Mouse (Mus musculus) intestine, postnatal 0 days (tissue): ENCODE results near the gene Gpatch2. TPM values are rescaled to one million over a fixed set of nuclear protein-coding genes. Genes with fewer than 3 reads are reported as not detected.
A peak's percentile ranks its signal among the peaks of the same experiment; 100 is the strongest.

Source experiments
- ATAC-seq: fragments of 200-750 bp; cut with Nextera tagmentation; 2 replicates; pipeline ENCODE4 v1.8.0; 2017; ENCODE audit warnings: mild to moderate bottlenecking, moderate TSS enrichment, moderate library complexity
- H3K27ac ChIP-seq: fragments of 300-500 bp; sonication (generic); 2 replicates; pipeline ENCODE4 v1.5.1; 2014; ENCODE audit warnings: mild to moderate bottlenecking, low read depth, low read length, moderate library complexity
- H3K27me3 ChIP-seq: fragments of 300-500 bp; sonication (generic); replicated peaks from 2 replicates; pipeline ENCODE4 v1.6.1; 2014; ENCODE audit warnings: low read length, mixed read lengths; ENCODE audit not compliant: control insufficient read depth, insufficient read depth
- H3K36me3 ChIP-seq: fragments of 300-500 bp; sonication (generic); 2 replicates; pipeline ENCODE4 v1.6.1; 2014; ENCODE audit warnings: mild to moderate bottlenecking, moderate library complexity; ENCODE audit not compliant: control insufficient read depth, insufficient read depth
- H3K4me1 ChIP-seq: fragments of 300-500 bp; sonication (generic); replicated peaks from 2 replicates; pipeline ENCODE4 v1.6.1; 2014; ENCODE audit warnings: antibody characterized with exemption, low read length, mixed read lengths; ENCODE audit not compliant: control insufficient read depth, insufficient read depth
- H3K4me2 ChIP-seq: fragments of 300-500 bp; sonication (generic); replicated peaks from 2 replicates; pipeline ENCODE4 v1.6.1; 2014; ENCODE audit warnings: low read depth, mild to moderate bottlenecking, moderate library complexity
- H3K4me3 ChIP-seq: fragments of 300-500 bp; sonication (generic); 2 replicates; pipeline ENCODE4 v1.5.1; 2014; ENCODE audit warnings: low read depth, low read length
- H3K9ac ChIP-seq: fragments of 300-500 bp; sonication (generic); 2 replicates; pipeline ENCODE4 v1.6.1; 2014; ENCODE audit warnings: mild to moderate bottlenecking, low read depth, low read length
- H3K9me3 ChIP-seq: fragments of 300-500 bp; sonication (generic); 2 replicates; pipeline ENCODE4 v1.6.1; 2016; ENCODE audit warnings: mixed run types; ENCODE audit not compliant: control insufficient read depth
- CTCF ChIP-seq: sonication (generic); IDR thresholded peaks from 2 replicates; pipeline ENCODE4 v1.5.1; 2016; ENCODE audit warnings: low read depth, mild to moderate bottlenecking, control low read depth, antibody characterized with exemption, moderate library complexity
- WGBS: fragments of 180-500 bp; shearing (Covaris S2); extraction: QIAGEN DNeasy Blood & Tissue Kit; methylation state at CpG from one replicate; pipeline ENCODE4 v1.1.7; 2014; 5-methylcytosine and 5-hydroxymethylcytosine counted together
- polyA plus RNA-seq: library from polyadenylated mRNA; unstranded; fragments of >200 nt; fragmentation: Nextera tagmentation; extraction: Ambion mirVana; gene quantifications from 2 replicates; pipeline ENCODE4 v1.2.1, GENCODE M21; 2015

Gene Gpatch2
- polyA plus RNA-seq, 1 experiment from 2014 or later = 8.9 TPM

DNA sequence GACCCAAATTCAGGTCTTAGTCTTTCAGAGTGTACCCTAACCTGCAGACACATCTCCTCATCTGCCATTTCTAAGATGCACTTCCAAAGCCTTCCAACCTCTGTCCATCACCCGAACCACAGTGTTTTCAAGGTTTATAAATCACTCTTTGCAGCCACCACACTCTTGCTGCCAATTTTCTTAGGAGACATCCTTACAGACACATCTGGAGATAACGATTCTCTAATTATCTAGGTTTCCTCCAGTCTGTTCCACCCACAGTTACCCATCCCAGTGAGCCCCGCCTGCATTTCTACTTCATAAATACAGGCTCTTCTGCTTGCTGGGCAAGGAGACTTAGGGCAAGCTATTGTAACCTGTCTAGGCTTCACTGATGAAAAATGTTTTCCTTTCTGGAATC, 77.9 kb downstream of the Gpatch2 start:
- H3K4me2 ChIP-seq = no peak overlapping the region
- no peaks in the 10 kb centered on the region for H3K27me3 ChIP-seq
- no peak for TF ChIP-seq CTCF
- H3K4me1 ChIP-seq = no peaks in the 10 kb centered on the region
- H3K36me3 ChIP-seq = no peaks in the 10 kb centered on the region
- no peak for ATAC-seq
- WGBS = 81% methylated on average over 3 of the region's 3 CpGs
- no peak overlapping the region for H3K9ac ChIP-seq
- no peak overlapping the region for H3K27ac ChIP-seq
- H3K4me3 ChIP-seq = no peak overlapping the region
- H3K9me3 ChIP-seq = no peaks in the 10 kb centered on the region

DNA sequence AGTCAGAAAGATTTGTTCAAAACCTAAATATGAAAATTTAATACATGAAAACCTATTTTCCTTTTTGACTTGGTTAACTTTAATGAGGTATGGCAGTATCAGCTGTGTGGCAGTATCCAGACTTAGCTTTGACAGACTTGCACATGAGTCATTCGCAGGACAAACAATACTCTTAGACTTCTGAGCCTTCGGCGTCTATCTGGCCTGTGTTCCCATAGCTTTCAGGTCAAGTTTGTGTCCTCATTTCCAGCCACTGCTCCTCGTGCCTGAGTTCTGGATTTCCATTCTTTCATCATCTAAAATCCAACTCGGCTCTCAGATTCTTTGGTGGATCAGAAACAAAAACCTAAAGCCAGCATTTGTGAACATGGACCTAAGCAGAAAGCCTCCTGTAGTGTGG, 79.2 kb downstream of the Gpatch2 start:
- WGBS = 57% methylated on average over 5 of the region's 5 CpGs
- H3K27ac ChIP-seq = no peak overlapping the region
- H3K4me1 ChIP-seq = no peaks in the 10 kb centered on the region
- no peaks in the 10 kb centered on the region for H3K9me3 ChIP-seq
- TF ChIP-seq CTCF = no peak
- no peak overlapping the region for H3K4me2 ChIP-seq
- no peaks in the 10 kb centered on the region for H3K36me3 ChIP-seq
- no peak overlapping the region for H3K9ac ChIP-seq
- no peak overlapping the region for H3K4me3 ChIP-seq
- no peak for ATAC-seq
- no peaks in the 10 kb centered on the region for H3K27me3 ChIP-seq

DNA sequence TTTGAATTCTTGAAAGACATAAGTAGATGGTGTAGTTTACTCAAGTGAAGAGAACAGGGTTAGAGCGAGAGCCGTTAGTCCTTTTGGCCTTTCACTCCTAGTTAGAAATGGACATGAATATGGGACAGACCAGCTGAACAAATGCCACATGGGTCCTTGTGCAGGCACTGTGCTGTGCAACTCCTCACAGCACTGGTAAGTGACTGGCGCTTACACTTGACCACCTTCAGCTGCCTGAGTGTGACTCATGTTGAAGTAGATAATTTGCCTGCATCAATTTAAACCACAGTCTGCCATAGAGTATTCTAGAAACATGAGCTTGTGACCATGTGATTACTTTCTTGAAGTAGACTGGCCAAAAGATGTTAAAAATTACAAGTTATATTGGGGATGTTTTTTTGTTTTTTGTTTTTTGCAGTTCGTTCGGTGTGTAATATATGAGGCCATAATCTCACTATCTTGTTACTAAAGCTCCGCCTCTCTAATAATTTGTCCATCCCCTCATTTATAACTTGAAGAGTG, 79.8 kb downstream of the Gpatch2 start:
- ATAC-seq = no peak
- WGBS = 93% methylated on average over 6 of the region's 6 CpGs
- H3K9me3 ChIP-seq = no peaks in the 10 kb centered on the region
- no peak overlapping the region for H3K27ac ChIP-seq
- no peak overlapping the region for H3K4me2 ChIP-seq
- no peaks in the 10 kb centered on the region for H3K4me1 ChIP-seq
- no peak for TF ChIP-seq CTCF
- no peak overlapping the region for H3K4me3 ChIP-seq
- H3K9ac ChIP-seq = no peak overlapping the region
- H3K36me3 ChIP-seq = no peaks in the 10 kb centered on the region
- H3K27me3 ChIP-seq = no peaks in the 10 kb centered on the region

DNA sequence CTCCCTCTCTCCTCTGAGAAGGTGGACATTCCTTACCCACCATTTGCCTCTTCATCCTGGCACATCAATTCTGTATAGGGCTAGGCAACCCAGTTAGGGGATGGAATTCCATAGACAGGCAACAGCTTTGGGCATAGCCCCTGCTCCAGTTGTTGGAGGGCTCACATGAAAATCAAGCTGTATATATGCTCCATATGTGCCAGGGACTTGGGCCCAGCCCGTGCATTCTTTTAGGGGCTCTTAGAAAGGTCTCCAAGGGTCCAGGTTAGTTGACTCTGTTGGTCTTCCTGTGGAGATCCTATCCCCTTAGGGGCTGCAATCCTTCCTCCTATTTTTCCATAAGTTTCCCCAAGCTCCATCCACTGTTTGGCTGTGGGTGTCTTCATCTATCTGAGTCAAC, 80.4 kb downstream of the Gpatch2 start:
- WGBS = 83% methylated on average over 1 of the region's 1 CpGs
- Histone ChIP-seq H3K4me2 (no peak overlapping the region), H3K4me1 (no peaks in the 10 kb centered on the region), H3K9me3 (no peaks in the 10 kb centered on the region), H3K9ac (no peak overlapping the region), H3K27me3 (no peaks in the 10 kb centered on the region), H3K27ac (no peak overlapping the region), H3K36me3 (no peaks in the 10 kb centered on the region), H3K4me3 (no peak overlapping the region)
- no peak for ATAC-seq
- TF ChIP-seq CTCF = no peak

DNA sequence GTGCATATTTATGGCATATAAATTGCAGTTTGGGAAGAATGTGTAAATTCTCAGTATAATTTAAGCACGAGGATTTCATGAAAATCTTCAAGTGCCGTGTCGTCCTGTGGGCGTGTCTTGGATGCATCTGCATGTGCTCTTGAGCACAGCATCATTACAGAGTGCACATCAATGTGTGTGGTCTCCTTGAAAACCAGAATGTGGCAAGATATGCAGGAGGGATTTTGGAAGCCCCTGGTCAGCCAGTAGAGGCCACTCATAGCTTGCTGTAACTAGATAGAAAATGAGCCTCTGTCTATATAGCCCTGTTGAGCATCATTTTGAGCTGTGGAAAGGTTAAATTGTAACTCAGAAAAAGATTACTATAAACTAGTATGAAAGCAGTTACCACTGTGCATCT, 83.9 kb downstream of the Gpatch2 start:
- H3K27ac ChIP-seq = no peak overlapping the region
- WGBS = 63% methylated on average over 4 of the region's 4 CpGs
- H3K4me3 ChIP-seq = no peak overlapping the region
- no peaks in the 10 kb centered on the region for H3K27me3 ChIP-seq
- no peaks in the 10 kb centered on the region for H3K36me3 ChIP-seq
- TF ChIP-seq CTCF = peak; percentile 51
- no peaks in the 10 kb centered on the region for H3K4me1 ChIP-seq
- no peak overlapping the region for H3K9ac ChIP-seq
- ATAC-seq = no peak
- no peaks in the 10 kb centered on the region for H3K9me3 ChIP-seq
- H3K4me2 ChIP-seq = no peak overlapping the region

DNA sequence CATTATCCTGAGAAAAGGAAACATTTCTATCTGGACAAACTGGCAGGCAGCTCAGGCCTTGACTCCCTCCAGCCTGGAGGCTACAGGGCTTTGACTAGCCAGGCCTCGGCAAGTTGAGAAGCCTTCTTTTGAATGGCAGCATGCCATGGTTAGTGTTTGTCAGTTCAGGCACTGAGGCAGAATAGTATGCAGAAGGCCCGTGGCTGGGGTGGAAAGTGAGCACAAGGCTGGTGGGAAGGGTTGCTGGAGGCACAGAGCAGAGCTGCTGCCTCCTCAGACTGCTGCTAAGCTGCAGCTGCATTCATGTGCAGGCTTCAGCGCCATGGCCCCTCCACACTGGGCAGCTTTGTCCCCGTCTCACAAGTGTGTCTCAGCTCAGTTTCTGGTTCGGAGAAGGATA, 85.3 kb downstream of the Gpatch2 start:
- no peak for ATAC-seq
- no peak for TF ChIP-seq CTCF
- Histone ChIP-seq H3K4me1 (no peaks in the 10 kb centered on the region), H3K9ac (no peak overlapping the region), H3K9me3 (no peaks in the 10 kb centered on the region), H3K4me2 (no peak overlapping the region), H3K27ac (no peak overlapping the region), H3K4me3 (no peak overlapping the region), H3K36me3 (no peaks in the 10 kb centered on the region), H3K27me3 (no peaks in the 10 kb centered on the region)
- 61% methylated on average over 5 of the region's 5 CpGs for WGBS

DNA sequence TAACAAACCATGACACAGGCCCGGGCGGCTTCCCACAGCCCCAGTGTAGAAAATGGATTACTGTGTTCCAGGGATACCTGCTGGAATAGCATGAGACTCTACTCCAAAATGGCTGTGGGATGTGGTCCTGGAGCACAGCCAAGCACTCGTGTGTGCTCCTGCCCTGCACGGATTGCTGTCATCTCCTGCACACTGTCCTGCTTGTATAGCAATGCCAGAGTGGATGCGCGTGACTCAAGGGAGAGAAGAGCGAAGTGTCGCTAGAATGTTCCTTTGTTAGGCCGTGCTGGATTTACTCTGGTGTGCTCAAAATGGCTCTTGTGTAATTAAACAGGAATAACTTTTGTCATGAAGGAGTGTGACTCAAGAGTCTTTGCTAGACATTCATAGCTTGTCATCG, 87.9 kb downstream of the Gpatch2 start:
- 90% methylated on average over 10 of the region's 10 CpGs for WGBS
- Histone ChIP-seq H3K4me2 (no peak overlapping the region), H3K27ac (no peak overlapping the region), H3K4me3 (no peak overlapping the region), H3K9ac (no peak overlapping the region), H3K36me3 (peaks cover 14% of the 10 kb centered on the region), H3K4me1 (no peaks in the 10 kb centered on the region), H3K27me3 (no peaks in the 10 kb centered on the region), H3K9me3 (no peaks in the 10 kb centered on the region)
- no peak for ATAC-seq
- no peak for TF ChIP-seq CTCF
